Mouse (Mus musculus): ENCODE data around the gene Akap13. TPM values are rescaled to one million over a fixed set of nuclear protein-coding genes. Genes with fewer than 3 reads are reported as not detected.

The Akap13 gene
- polyA plus RNA-seq, 1 experiment from 2014 or later = 37.6 TPM

DNA sequence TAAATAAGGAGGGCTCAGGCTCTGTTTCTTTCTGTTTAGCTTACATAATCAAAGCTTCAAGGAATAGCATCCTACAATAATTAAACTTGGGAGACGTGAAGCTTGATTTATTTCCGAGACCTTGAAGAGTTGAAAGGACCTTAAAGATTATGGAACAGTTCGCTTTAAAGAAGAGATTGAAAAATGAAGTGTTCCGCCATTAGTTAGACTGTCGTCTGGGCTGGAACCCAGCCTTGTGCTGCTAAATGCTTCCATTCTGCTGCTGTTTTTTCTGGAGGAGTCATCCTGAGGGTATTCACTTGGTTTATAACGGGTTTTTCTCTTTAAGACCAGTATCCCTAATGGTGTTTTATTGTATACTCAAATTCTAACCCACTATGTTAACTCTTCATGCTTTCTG, 164.5 kb downstream of the Akap13 start:
- DNase-seq (ENCODE audit: low spot score) = no peak
- H3K27me3 ChIP-seq (ENCODE audit: insufficient read depth, poor library complexity, severe bottlenecking) = no peaks in the 10 kb centered on the region
- WGBS = 89% methylated on average over 6 of the region's 6 CpGs
- peaks cover 17% of the 10 kb centered on the region; the same call in 1 of the 2 replicates for H3K36me3 ChIP-seq
- no peak overlapping the region for H3K27ac ChIP-seq
- no peaks in the 10 kb centered on the region for H3K9me3 ChIP-seq
- no peak overlapping the region for H3K4me3 ChIP-seq
- no peaks in the 10 kb centered on the region for H3K4me1 ChIP-seq

DNA sequence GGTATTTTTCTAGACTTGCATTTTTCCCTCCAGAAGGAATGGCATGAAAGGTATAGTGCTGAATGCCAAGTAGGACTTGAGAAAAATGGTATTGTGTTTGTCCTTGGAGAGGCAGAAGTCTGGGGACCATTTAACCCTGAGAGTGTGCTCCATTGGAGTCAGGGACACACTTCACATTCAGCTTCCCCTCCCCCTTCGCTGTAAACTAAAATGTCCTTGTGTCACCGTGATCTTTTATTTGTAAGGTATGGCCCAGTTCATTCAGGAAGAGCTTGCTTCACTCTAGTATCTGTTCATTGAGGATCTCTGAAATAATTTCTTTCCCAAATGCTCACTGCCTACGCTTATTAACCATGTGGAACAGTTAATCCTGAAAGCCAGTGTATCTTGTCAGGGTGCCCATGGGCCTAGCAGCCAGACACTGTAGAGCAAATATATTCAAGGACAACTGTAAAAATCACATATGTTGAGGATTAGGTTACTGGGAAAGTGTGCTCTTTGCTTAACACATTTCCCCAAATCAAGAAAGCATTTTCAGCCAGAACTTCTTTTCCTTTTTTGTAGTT, 165.1 kb downstream of the Akap13 start:
- Histone ChIP-seq H3K9me3 (no peaks in the 10 kb centered on the region), H3K4me1 (no peaks in the 10 kb centered on the region), H3K4me3 (no peak overlapping the region), H3K36me3 (peaks cover 15% of the 10 kb centered on the region; the same call in 1 of the 2 replicates), H3K27me3 (ENCODE audit: insufficient read depth, poor library complexity, severe bottlenecking) (no peaks in the 10 kb centered on the region), H3K27ac (no peak overlapping the region)
- no peak for DNase-seq (ENCODE audit: low spot score)
- 92% methylated on average over 3 of the region's 3 CpGs for WGBS

DNA sequence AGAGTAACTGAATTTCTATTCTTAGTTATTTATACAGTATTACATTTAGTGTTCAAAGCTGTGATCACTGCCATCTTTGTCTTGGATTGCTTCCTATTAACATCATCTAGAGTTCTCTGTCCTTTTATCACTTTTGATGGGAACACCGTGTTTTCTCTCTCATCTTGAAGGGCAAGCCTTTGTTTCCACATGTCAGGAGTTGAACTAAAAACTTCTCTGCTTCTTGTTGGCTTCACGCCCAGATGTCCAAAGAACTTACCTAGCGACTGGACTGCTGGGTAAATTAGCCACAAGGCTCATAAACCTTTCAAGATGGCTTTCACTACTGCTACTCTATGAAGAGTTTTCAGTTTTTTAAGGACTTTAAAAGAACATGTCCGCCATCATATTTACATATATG, 165.6 kb downstream of the Akap13 start:
- H3K4me3 ChIP-seq = no peak overlapping the region
- DNase-seq (ENCODE audit: low spot score) = no peak
- H3K4me1 ChIP-seq = no peaks in the 10 kb centered on the region
- H3K36me3 ChIP-seq = peaks cover 15% of the 10 kb centered on the region; the same call in 1 of the 2 replicates
- 81% methylated on average over 4 of the region's 4 CpGs for WGBS
- H3K27me3 ChIP-seq (ENCODE audit: insufficient read depth, poor library complexity, severe bottlenecking) = no peaks in the 10 kb centered on the region
- H3K9me3 ChIP-seq = no peaks in the 10 kb centered on the region
- H3K27ac ChIP-seq = no peak overlapping the region

GRCm38 (mm10) chr7:75627831-75628230, 172.5 kb downstream of the Akap13 start:
- no peak overlapping the region for H3K4me3 ChIP-seq
- H3K27me3 ChIP-seq (ENCODE audit: insufficient read depth, poor library complexity, severe bottlenecking) = no peaks in the 10 kb centered on the region
- H3K9me3 ChIP-seq = no peaks in the 10 kb centered on the region
- no peak for DNase-seq (ENCODE audit: low spot score)
- WGBS = 84% methylated on average over 2 of the region's 2 CpGs
- H3K4me1 ChIP-seq = 0 out of 2 replicates have a peak, but pooled peaks cover 3% of the 10 kb centered on the region
- H3K27ac ChIP-seq = no peak overlapping the region
- peaks cover 8% of the 10 kb centered on the region for H3K36me3 ChIP-seq

GRCm38 (mm10) chr7:75629669-75630068, 174.3 kb downstream of the Akap13 start:
- H3K27me3 ChIP-seq (ENCODE audit: insufficient read depth, poor library complexity, severe bottlenecking) = no peaks in the 10 kb centered on the region
- 88% methylated on average over 4 of the region's 4 CpGs for WGBS
- peaks cover 10% of the 10 kb centered on the region for H3K4me1 ChIP-seq
- DNase-seq (ENCODE audit: low spot score) = no peak
- peaks cover 8% of the 10 kb centered on the region for H3K36me3 ChIP-seq
- H3K27ac ChIP-seq = no peak overlapping the region
- H3K4me3 ChIP-seq = no peak overlapping the region
- H3K9me3 ChIP-seq = no peaks in the 10 kb centered on the region

DNA sequence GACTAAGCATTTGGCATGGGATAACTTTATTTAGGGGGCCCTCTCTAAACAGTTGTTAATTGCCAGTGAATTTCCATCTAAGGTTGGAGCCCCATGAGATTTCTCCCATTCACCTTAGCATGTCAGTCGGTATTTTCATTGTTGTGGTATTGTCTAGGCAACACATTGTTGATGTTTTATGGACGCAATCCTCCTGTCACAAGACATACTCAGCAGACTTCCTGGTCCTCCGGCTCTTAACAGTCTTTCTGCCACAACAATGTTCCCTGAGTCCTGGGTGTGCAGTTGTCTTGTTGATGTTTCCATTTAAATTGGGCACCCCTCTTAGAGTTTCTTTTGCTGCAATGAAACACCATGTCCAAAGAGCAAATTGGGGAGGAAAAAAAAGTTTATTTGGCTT, 177.6 kb downstream of the Akap13 start:
- peaks cover 7% of the 10 kb centered on the region for H3K4me1 ChIP-seq
- DNase-seq (ENCODE audit: low spot score) = no peak
- H3K9me3 ChIP-seq = no peaks in the 10 kb centered on the region
- no peak overlapping the region for H3K4me3 ChIP-seq
- WGBS = 50% methylated on average over 3 of the region's 3 CpGs
- peaks cover 3% of the 10 kb centered on the region; the same call in 1 of the 2 replicates for H3K36me3 ChIP-seq
- H3K27ac ChIP-seq = no peak overlapping the region
- no peaks in the 10 kb centered on the region for H3K27me3 ChIP-seq (ENCODE audit: insufficient read depth, poor library complexity, severe bottlenecking)

- DNase-seq (ENCODE audit: low spot score) = no peak
- peaks cover 7% of the 10 kb centered on the region for H3K4me1 ChIP-seq
- no peak overlapping the region for H3K4me3 ChIP-seq
- no peak overlapping the region for H3K27ac ChIP-seq
- H3K9me3 ChIP-seq = no peaks in the 10 kb centered on the region
- H3K36me3 ChIP-seq = peaks cover 3% of the 10 kb centered on the region; the same call in 1 of the 2 replicates
- H3K27me3 ChIP-seq (ENCODE audit: insufficient read depth, poor library complexity, severe bottlenecking) = no peaks in the 10 kb centered on the region
These were observed 178.1 kb downstream of the Akap13 start for GRCm38 (mm10) chr7:75633393-75633792.

DNA sequence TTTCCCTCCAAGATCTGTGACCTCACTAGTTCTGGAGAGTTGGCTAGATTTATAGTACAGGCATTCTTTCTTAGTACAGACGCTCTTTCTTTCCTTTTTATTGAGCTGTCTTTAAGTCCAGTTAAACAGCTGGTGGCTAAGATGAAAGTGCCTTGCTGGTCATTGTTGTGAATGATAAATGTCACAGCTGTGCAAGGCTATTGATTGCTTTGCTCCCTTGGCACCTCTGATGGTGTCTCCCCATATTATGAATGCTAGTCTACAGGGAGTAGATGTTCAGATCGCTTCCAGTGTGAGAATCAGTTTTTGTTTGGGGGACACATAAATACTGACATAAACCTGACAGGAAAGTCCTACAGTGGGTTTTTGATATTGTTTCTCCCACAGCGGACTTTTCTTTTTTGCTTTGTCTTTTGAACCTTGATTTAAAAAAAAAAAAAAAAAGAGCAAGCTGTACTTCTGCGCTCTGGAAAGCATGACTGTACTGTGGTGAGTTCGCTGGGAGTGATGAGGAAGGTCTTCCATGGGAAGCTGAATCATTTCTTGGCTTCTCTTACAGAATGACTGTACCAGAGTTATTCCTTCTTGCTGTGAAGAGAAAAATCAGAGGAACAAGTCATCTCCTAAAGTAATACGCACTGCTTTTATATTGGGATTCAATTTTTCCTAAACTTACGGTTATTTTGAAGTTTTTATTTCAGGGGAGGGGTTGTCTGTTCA, 178.6 kb downstream of the Akap13 start:
- no peak for DNase-seq (ENCODE audit: low spot score)
- WGBS = 87% methylated on average over 7 of the region's 7 CpGs
- Histone ChIP-seq H3K4me3 (no peak overlapping the region), H3K9me3 (no peaks in the 10 kb centered on the region), H3K27me3 (ENCODE audit: insufficient read depth, poor library complexity, severe bottlenecking) (no peaks in the 10 kb centered on the region), H3K36me3 (peaks cover 3% of the 10 kb centered on the region; the same call in 1 of the 2 replicates), H3K4me1 (peaks cover 7% of the 10 kb centered on the region), H3K27ac (no peak overlapping the region)

DNA sequence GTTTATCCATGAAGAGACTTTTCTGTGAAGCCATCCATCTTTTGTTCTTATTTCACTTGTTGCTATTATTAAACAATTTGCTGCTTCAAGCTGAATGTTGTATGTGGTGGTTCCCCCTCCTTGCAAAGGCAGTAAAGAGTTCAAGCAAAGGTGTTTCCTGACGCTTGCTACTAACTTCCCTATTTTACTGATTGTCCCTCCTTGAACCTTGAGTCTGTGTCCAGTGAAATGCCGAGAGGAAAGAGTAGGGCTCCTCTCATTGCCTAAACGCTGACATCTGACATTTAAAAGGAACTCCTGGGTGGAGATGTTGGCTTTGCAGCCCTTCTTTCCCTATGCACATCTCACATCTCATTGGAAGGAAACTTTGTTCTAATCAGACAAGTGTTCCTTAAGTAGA, 183.4 kb downstream of the Akap13 start:
- Histone ChIP-seq H3K9me3 (no peaks in the 10 kb centered on the region), H3K4me1 (peaks cover 31% of the 10 kb centered on the region), H3K36me3 (no peaks in the 10 kb centered on the region), H3K27ac (no peak overlapping the region), H3K27me3 (ENCODE audit: insufficient read depth, poor library complexity, severe bottlenecking) (no peaks in the 10 kb centered on the region), H3K4me3 (no peak overlapping the region)
- 54% methylated on average over 3 of the region's 3 CpGs for WGBS
- no peak for DNase-seq (ENCODE audit: low spot score)

GRCm38 (mm10) chr7:75639541-75639940, 184.2 kb downstream of the Akap13 start:
- Histone ChIP-seq H3K27ac (no peak overlapping the region), H3K4me1 (peaks cover 38% of the 10 kb centered on the region), H3K27me3 (ENCODE audit: insufficient read depth, poor library complexity, severe bottlenecking) (no peaks in the 10 kb centered on the region), H3K9me3 (no peaks in the 10 kb centered on the region), H3K36me3 (no peaks in the 10 kb centered on the region), H3K4me3 (no peak overlapping the region)
- 22% methylated on average over 3 of the region's 3 CpGs for WGBS
- no peak for DNase-seq (ENCODE audit: low spot score)

- Histone ChIP-seq H3K27ac (no peak overlapping the region), H3K9me3 (no peaks in the 10 kb centered on the region), H3K36me3 (no peaks in the 10 kb centered on the region), H3K27me3 (ENCODE audit: insufficient read depth, poor library complexity, severe bottlenecking) (no peaks in the 10 kb centered on the region), H3K4me3 (no peak overlapping the region), H3K4me1 (peaks cover 39% of the 10 kb centered on the region)
- no peak for DNase-seq (ENCODE audit: low spot score)
These were observed 184.7 kb downstream of the Akap13 start for GRCm38 (mm10) chr7:75640074-75640473.

DNA sequence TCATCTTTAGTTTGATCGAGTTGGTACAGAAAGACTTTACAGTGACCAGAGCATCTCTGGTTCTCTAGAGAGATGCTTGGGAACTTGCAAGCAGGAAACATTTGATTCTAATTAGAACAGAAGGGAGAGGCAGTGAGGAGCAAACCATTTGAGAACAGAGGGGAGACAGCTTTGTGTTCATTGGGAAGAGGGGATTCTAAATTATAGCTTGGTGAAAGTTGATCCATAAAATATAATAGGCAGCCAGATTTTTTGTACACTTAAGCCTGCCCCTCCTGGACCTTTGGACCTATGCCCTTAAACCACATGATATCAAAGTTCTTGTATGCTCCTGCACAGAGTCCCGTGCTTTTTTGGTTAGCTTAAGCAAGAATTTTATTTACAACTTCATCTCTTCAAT, 185.3 kb downstream of the Akap13 start:
- Histone ChIP-seq H3K4me1 (peaks cover 39% of the 10 kb centered on the region), H3K27ac (no peak overlapping the region), H3K4me3 (no peak overlapping the region), H3K9me3 (no peaks in the 10 kb centered on the region), H3K36me3 (no peaks in the 10 kb centered on the region), H3K27me3 (ENCODE audit: insufficient read depth, poor library complexity, severe bottlenecking) (no peaks in the 10 kb centered on the region)
- no peak for DNase-seq (ENCODE audit: low spot score)
- WGBS = 73% methylated on average over 2 of the region's 2 CpGs

DNA sequence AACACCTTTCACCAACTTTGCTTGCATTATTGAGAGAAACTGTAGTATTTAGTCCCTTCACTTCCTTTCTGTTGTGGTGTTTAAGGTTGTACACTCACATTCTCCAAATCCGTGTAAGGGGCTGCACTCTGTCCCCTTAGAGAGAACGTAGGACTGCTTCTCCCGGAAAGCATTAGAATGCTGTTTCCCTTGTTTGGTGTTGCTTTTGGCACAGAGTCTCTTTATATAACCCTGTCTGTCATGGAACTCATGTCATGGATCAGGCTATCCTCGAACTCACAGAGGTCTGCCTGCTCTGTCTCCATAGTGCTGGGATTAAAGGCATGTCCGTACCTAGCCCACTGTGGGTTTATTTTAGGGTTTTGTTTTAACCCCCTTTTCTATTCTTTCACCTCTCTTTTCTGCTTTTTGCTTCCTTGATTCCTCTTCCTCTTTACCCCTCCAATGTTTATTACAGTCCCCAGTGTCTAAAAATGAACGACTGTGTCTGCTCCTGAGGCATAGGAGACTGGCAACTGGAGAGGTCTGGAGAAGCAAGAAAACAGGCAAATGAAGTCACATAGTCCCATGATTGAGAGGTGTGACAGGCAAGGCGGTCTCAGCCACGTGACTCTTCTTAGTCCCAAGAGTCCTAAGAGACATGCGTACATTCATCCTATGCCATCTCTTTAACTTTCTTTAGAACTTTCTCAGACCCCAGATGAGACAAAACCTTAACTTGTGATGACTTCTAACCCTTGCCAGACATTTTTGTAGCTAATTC, 186.3 kb downstream of the Akap13 start:
- no peaks in the 10 kb centered on the region for H3K27me3 ChIP-seq (ENCODE audit: insufficient read depth, poor library complexity, severe bottlenecking)
- no peak for DNase-seq (ENCODE audit: low spot score)
- no peaks in the 10 kb centered on the region for H3K36me3 ChIP-seq
- 46% methylated on average over 9 of the region's 9 CpGs for WGBS
- H3K27ac ChIP-seq = peak overlapping the region; percentile 80
- peak overlapping the region; percentile 47 for H3K4me3 ChIP-seq
- no peaks in the 10 kb centered on the region for H3K9me3 ChIP-seq
- H3K4me1 ChIP-seq = peaks cover 39% of the 10 kb centered on the region

All from heart, embryonic 10.5 days (tissue).